7 mouse cellular contexts compared by ENCODE assay signal in genomic region chrX:73823747-73824146, GRCm38 (mm10). TPM values are rescaled to one million over a fixed set of nuclear protein-coding genes. Genes with fewer than 3 reads are reported as not detected.
DNase-seq lines count a peak whose midpoint lies in the region; ATAC-seq lines count a peak whose summit lies in the region.

No protein-coding gene starts in this region.

- H3K4me1 ChIP-seq in hindbrain, embryonic 13.5 days (replicated peaks), result peaks cover 18% of the 10 kb centered on the region
- no peaks in the 10 kb centered on the region for H3K4me1 ChIP-seq in neural tube, embryonic 12.5 days

- no peaks in the 10 kb centered on the region for H3K27me3 ChIP-seq in hindbrain, embryonic 13.5 days
- no peaks in the 10 kb centered on the region; the same call in 1 of the 2 replicates for H3K27me3 ChIP-seq in neural tube, embryonic 12.5 days (replicated peaks)

- H3K4me3 ChIP-seq in hindbrain, embryonic 13.5 days, result peak overlapping the region; percentile 59
- H3K4me3 ChIP-seq in neural tube, embryonic 12.5 days, result peak overlapping the region; percentile 57

- DNase-seq in retina, postnatal 1 day, result peak; percentile 4
- DNase-seq in retina, embryonic 14.5 days (ENCODE audit: low spot score), result no peak
- peak; percentile 35 for DNase-seq in embryo, embryonic 10.5 days (ENCODE audit: low spot score)
- no peak for DNase-seq in spleen, postnatal 4 days (ENCODE audit: low spot score in 2 of 2)
- no peak for DNase-seq in thymus, postnatal 10 days (ENCODE audit: low spot score in 2 of 2)

- peak; percentile 61 for ATAC-seq in hindbrain, embryonic 13.5 days (ENCODE audit: low FRiP score)
- peak; percentile 51 for ATAC-seq in neural tube, embryonic 12.5 days (ENCODE audit: low FRiP score, low read depth)

- 17% methylated on average over 17 of the region's 17 CpGs for WGBS in hindbrain, embryonic 13.5 days
- WGBS in neural tube, embryonic 12.5 days, result 9% methylated on average over 17 of the region's 17 CpGs

- no peaks in the 10 kb centered on the region for H3K36me3 ChIP-seq in hindbrain, embryonic 13.5 days
- H3K36me3 ChIP-seq in neural tube, embryonic 12.5 days, result no peaks in the 10 kb centered on the region

- no peak overlapping the region for H3K27ac ChIP-seq in hindbrain, embryonic 13.5 days
- H3K27ac ChIP-seq in neural tube, embryonic 12.5 days, result no peak overlapping the region

- H3K9me3 ChIP-seq in hindbrain, embryonic 13.5 days, result no peaks in the 10 kb centered on the region
- H3K9me3 ChIP-seq in neural tube, embryonic 12.5 days, result no peaks in the 10 kb centered on the region

- peak overlapping the region; percentile 66 for H3K4me2 ChIP-seq in hindbrain, embryonic 13.5 days
- H3K4me2 ChIP-seq in neural tube, embryonic 12.5 days (replicated peaks), result peak overlapping the region; percentile 65

- H3K9ac ChIP-seq in hindbrain, embryonic 13.5 days, result peak overlapping the region; percentile 83
- peak overlapping the region; percentile 75 for H3K9ac ChIP-seq in neural tube, embryonic 12.5 days

RNA-seq across cellular contexts. Expression of gene Pdzd4, which starts 1.0 kb away (rescaled TPM):
- 3.7 and 4.1 TPM in 2 replicates for polyA plus RNA-seq in hindbrain, embryonic 13.5 days (2015; fragmentation: Nextera tagmentation; extraction: Ambion mirVana)
- polyA plus RNA-seq in neural tube, embryonic 12.5 days (2016; fragmentation: Nextera tagmentation; extraction: Ambion mirVana), result 2.7 and 3.1 TPM in 2 replicates

RNA-seq across cellular contexts. Expression of gene Ssr4, which starts 36.9 kb away (rescaled TPM):
- 147 and 149 TPM in 2 replicates for polyA plus RNA-seq in hindbrain, embryonic 13.5 days (2015; fragmentation: Nextera tagmentation; extraction: Ambion mirVana)
- 121 and 128 TPM in 2 replicates for polyA plus RNA-seq in neural tube, embryonic 12.5 days (2016; fragmentation: Nextera tagmentation; extraction: Ambion mirVana)

RNA-seq across cellular contexts. Expression of gene Idh3g, which starts 37.0 kb away (rescaled TPM):
- polyA plus RNA-seq in hindbrain, embryonic 13.5 days (2015; fragmentation: Nextera tagmentation; extraction: Ambion mirVana), result 223 and 228 TPM in 2 replicates
- polyA plus RNA-seq in neural tube, embryonic 12.5 days (2016; fragmentation: Nextera tagmentation; extraction: Ambion mirVana), result 167 and 181 TPM in 2 replicates

RNA-seq across cellular contexts. Expression of gene Srpk3, which starts 49.5 kb away (rescaled TPM):
- 1.7 and 2.2 TPM in 2 replicates for polyA plus RNA-seq in hindbrain, embryonic 13.5 days (2015; fragmentation: Nextera tagmentation; extraction: Ambion mirVana)
- polyA plus RNA-seq in neural tube, embryonic 12.5 days (2016; fragmentation: Nextera tagmentation; extraction: Ambion mirVana), result 5.2 and 7.0 TPM in 2 replicates

Comparison
In these comparisons a context has a peak if more than half of its experiments do, and no peak if none do; other contexts are left out.
1. DNase-seq: peak in retina, postnatal 1 day (single experiment) and embryo, embryonic 10.5 days (single experiment); none in retina, embryonic 14.5 days (single experiment), spleen, postnatal 4 days (0 of 2) and thymus, postnatal 10 days (0 of 2).